Mouse (Mus musculus) forebrain, embryonic 15.5 days (tissue): ENCODE measurements around the gene Xpnpep2. TPM values are rescaled to one million over a fixed set of nuclear protein-coding genes. Genes with fewer than 3 reads are reported as not detected.

Experiments used
- ATAC-seq: fragments of 200-750 bp; cut with Nextera tagmentation; replicated peaks from 2 replicates; pipeline ENCODE4 v1.8.0; 2017; ENCODE audit warnings: mild to moderate bottlenecking, moderate TSS enrichment, moderate library complexity
- H3K27ac ChIP-seq: fragments of 300-500 bp; sonication (generic); replicated peaks from 2 replicates; pipeline ENCODE4 v1.5.1; 2015; ENCODE audit warnings: mild to moderate bottlenecking, inconsistent platforms
- H3K27me3 ChIP-seq: fragments of 300-500 bp; sonication (generic); 2 replicates; pipeline ENCODE4 v1.6.1; 2015; ENCODE audit warnings: inconsistent platforms
- H3K36me3 ChIP-seq: fragments of 300-500 bp; sonication (generic); 2 replicates; pipeline ENCODE4 v1.6.1; 2015; ENCODE audit warnings: mild to moderate bottlenecking, inconsistent platforms
- H3K4me1 ChIP-seq: fragments of 300-500 bp; sonication (generic); 2 replicates; pipeline ENCODE4 v1.6.1; 2015; ENCODE audit warnings: inconsistent platforms
- H3K4me2 ChIP-seq: fragments of 300-500 bp; sonication (generic); replicated peaks from 2 replicates; pipeline ENCODE4 v1.6.1; 2015; ENCODE audit warnings: mild to moderate bottlenecking, inconsistent platforms
- H3K4me3 ChIP-seq: fragments of 300-500 bp; sonication (generic); 2 replicates; pipeline ENCODE4 v1.5.1; 2015; ENCODE audit warnings: mild to moderate bottlenecking, inconsistent platforms
- H3K9ac ChIP-seq: fragments of 300-500 bp; sonication (generic); replicated peaks from 2 replicates; pipeline ENCODE4 v1.6.1; 2015; ENCODE audit warnings: mild to moderate bottlenecking, inconsistent platforms
- H3K9me3 ChIP-seq: fragments of 300-500 bp; sonication (generic); 2 replicates; pipeline ENCODE4 v1.6.1; 2016; ENCODE audit warnings: inconsistent platforms
- WGBS: fragments of 180-500 bp; shearing (Covaris S2); methylation state at CpG from one replicate; pipeline ENCODE4 v1.1.7; 2015; ENCODE audit warnings: mixed read lengths; 5-methylcytosine and 5-hydroxymethylcytosine counted together
- polyA plus RNA-seq: library from polyadenylated mRNA; unstranded; fragments of >200 nt; fragmentation: Nextera tagmentation; extraction: Ambion mirVana; gene quantifications from 2 replicates; pipeline ENCODE4 v1.2.1, GENCODE M21; 2015

The Xpnpep2 gene
- polyA plus RNA-seq, 1 experiment from 2014 or later: 0.59 TPM

GRCm38 (mm10) chrX:48096580-48096979 is 11.9 kb upstream of the Xpnpep2 start:
- Histone ChIP-seq H3K4me1 (0 out of 2 replicates have a peak, but pooled peaks cover 3% of the 10 kb centered on the region), H3K4me2 (no peak overlapping the region), H3K27me3 (no peaks in the 10 kb centered on the region), H3K9me3 (no peaks in the 10 kb centered on the region), H3K4me3 (no peak overlapping the region), H3K9ac (no peak overlapping the region), H3K27ac (no peak overlapping the region), H3K36me3 (no peaks in the 10 kb centered on the region)
- WGBS: 81% methylated on average over 8 of the region's 8 CpGs
- no peak for ATAC-seq

GRCm38 (mm10) chrX:48098470-48099129 is 9.9 kb upstream of the Xpnpep2 start:
- H3K27me3 ChIP-seq: no peaks in the 10 kb centered on the region
- H3K4me2 ChIP-seq: no peak overlapping the region
- WGBS: 69% methylated on average over 9 of the region's 9 CpGs
- no peak overlapping the region for H3K27ac ChIP-seq
- no peaks in the 10 kb centered on the region for H3K9me3 ChIP-seq
- no peaks in the 10 kb centered on the region for H3K36me3 ChIP-seq
- no peak overlapping the region for H3K4me3 ChIP-seq
- ATAC-seq: no peak
- H3K4me1 ChIP-seq: no peaks in the 10 kb centered on the region
- no peak overlapping the region for H3K9ac ChIP-seq

GRCm38 (mm10) chrX:48099871-48100270 is 8.7 kb upstream of the Xpnpep2 start:
- no peaks in the 10 kb centered on the region for H3K27me3 ChIP-seq
- H3K9ac ChIP-seq: no peak overlapping the region
- H3K27ac ChIP-seq: no peak overlapping the region
- no peak for ATAC-seq
- no peaks in the 10 kb centered on the region for H3K36me3 ChIP-seq
- H3K9me3 ChIP-seq: no peaks in the 10 kb centered on the region
- no peaks in the 10 kb centered on the region for H3K4me1 ChIP-seq
- no peak overlapping the region for H3K4me3 ChIP-seq
- no peak overlapping the region for H3K4me2 ChIP-seq
- WGBS: 26% methylated on average over 1 of the region's 1 CpGs

- 80% methylated on average over 3 of the region's 3 CpGs for WGBS
- H3K4me1 ChIP-seq: no peaks in the 10 kb centered on the region
- no peaks in the 10 kb centered on the region for H3K36me3 ChIP-seq
- no peak overlapping the region for H3K27ac ChIP-seq
- no peak overlapping the region for H3K4me3 ChIP-seq
- ATAC-seq: no peak
- H3K4me2 ChIP-seq: no peak overlapping the region
- H3K9ac ChIP-seq: no peak overlapping the region
- no peaks in the 10 kb centered on the region for H3K9me3 ChIP-seq
- H3K27me3 ChIP-seq: no peaks in the 10 kb centered on the region
These were observed 5.3 kb upstream of the Xpnpep2 start for GRCm38 (mm10) chrX:48103256-48103655.

GRCm38 (mm10) chrX:48104736-48105441 is 3.6 kb upstream of the Xpnpep2 start:
- 70% methylated on average over 7 of the region's 7 CpGs for WGBS
- no peak for ATAC-seq
- Histone ChIP-seq H3K27me3 (no peaks in the 10 kb centered on the region), H3K9me3 (no peaks in the 10 kb centered on the region), H3K4me2 (no peak overlapping the region), H3K4me1 (no peaks in the 10 kb centered on the region), H3K4me3 (no peak overlapping the region), H3K27ac (no peak overlapping the region), H3K36me3 (no peaks in the 10 kb centered on the region), H3K9ac (no peak overlapping the region)

- Histone ChIP-seq H3K4me2 (no peak overlapping the region), H3K27me3 (no peaks in the 10 kb centered on the region), H3K9ac (no peak overlapping the region), H3K36me3 (no peaks in the 10 kb centered on the region), H3K4me3 (no peak overlapping the region), H3K4me1 (no peaks in the 10 kb centered on the region), H3K9me3 (no peaks in the 10 kb centered on the region), H3K27ac (no peak overlapping the region)
- ATAC-seq: no peak
- WGBS: 81% methylated on average over 3 of the region's 3 CpGs
These were observed 2.3 kb upstream of the Xpnpep2 start for GRCm38 (mm10) chrX:48106226-48106625.

- H3K36me3 ChIP-seq: no peaks in the 10 kb centered on the region
- no peaks in the 10 kb centered on the region for H3K4me1 ChIP-seq
- 71% methylated on average over 3 of the region's 3 CpGs for WGBS
- no peak overlapping the region for H3K4me2 ChIP-seq
- no peaks in the 10 kb centered on the region for H3K27me3 ChIP-seq
- no peak overlapping the region for H3K9ac ChIP-seq
- no peaks in the 10 kb centered on the region for H3K9me3 ChIP-seq
- H3K4me3 ChIP-seq: no peak overlapping the region
- no peak for ATAC-seq
- H3K27ac ChIP-seq: no peak overlapping the region
These were observed 761 bp downstream of the Xpnpep2 start for GRCm38 (mm10) chrX:48109316-48109655.

GRCm38 (mm10) chrX:48119294-48119693 is 10.8 kb downstream of the Xpnpep2 start:
- Histone ChIP-seq H3K4me1 (no peaks in the 10 kb centered on the region), H3K4me2 (no peak overlapping the region), H3K36me3 (no peaks in the 10 kb centered on the region), H3K27me3 (no peaks in the 10 kb centered on the region), H3K27ac (no peak overlapping the region), H3K9me3 (no peaks in the 10 kb centered on the region), H3K9ac (no peak overlapping the region), H3K4me3 (no peak overlapping the region)
- no peak for ATAC-seq

GRCm38 (mm10) chrX:48124132-48125071 is 15.9 kb downstream of the Xpnpep2 start:
- no peak overlapping the region for H3K9ac ChIP-seq
- WGBS: 32% methylated on average over 17 of the region's 17 CpGs

GRCm38 (mm10) chrX:48126903-48127476 is 18.5 kb downstream of the Xpnpep2 start:
- no peaks in the 10 kb centered on the region for H3K27me3 ChIP-seq
- no peak overlapping the region for H3K27ac ChIP-seq
- no peaks in the 10 kb centered on the region for H3K9me3 ChIP-seq
- WGBS: 44% methylated on average over 6 of the region's 6 CpGs
- no peak overlapping the region for H3K4me2 ChIP-seq
- no peak overlapping the region for H3K4me3 ChIP-seq
- no peak for ATAC-seq
- no peak overlapping the region for H3K9ac ChIP-seq
- 0 out of 2 replicates have a peak, but pooled peaks cover 3% of the 10 kb centered on the region for H3K4me1 ChIP-seq
- no peaks in the 10 kb centered on the region for H3K36me3 ChIP-seq

More at GRCm38 (mm10) chrX:48124132-48125071, 15.9 kb downstream of the Xpnpep2 start:
- ATAC-seq: peak; percentile 58; the same call in 1 of the 2 replicates
- Histone ChIP-seq H3K4me3 (no peak overlapping the region), H3K4me2 (no peak overlapping the region), H3K36me3 (no peaks in the 10 kb centered on the region), H3K4me1 (0 out of 2 replicates have a peak, but pooled peaks cover 3% of the 10 kb centered on the region), H3K9me3 (no peaks in the 10 kb centered on the region), H3K27me3 (no peaks in the 10 kb centered on the region), H3K27ac (no peak overlapping the region)

GRCm38 (mm10) chrX:48127502-48128218 is 19.1 kb downstream of the Xpnpep2 start:
- no peak overlapping the region for H3K4me3 ChIP-seq
- H3K9me3 ChIP-seq: no peaks in the 10 kb centered on the region
- H3K9ac ChIP-seq: no peak overlapping the region
- no peaks in the 10 kb centered on the region for H3K36me3 ChIP-seq
- no peak overlapping the region for H3K27ac ChIP-seq
- H3K27me3 ChIP-seq: no peaks in the 10 kb centered on the region
- ATAC-seq: no peak
- no peak overlapping the region for H3K4me2 ChIP-seq
- WGBS: 79% methylated on average over 6 of the region's 6 CpGs
- 0 out of 2 replicates have a peak, but pooled peaks cover 3% of the 10 kb centered on the region for H3K4me1 ChIP-seq
